Mouse (Mus musculus) intestine, embryonic 16.5 days (tissue): Measurements from ENCODE around the gene Dsn1. TPM values are rescaled to one million over a fixed set of nuclear protein-coding genes. Genes with fewer than 3 reads are reported as not detected.

Experiments used
- ATAC-seq: fragments of 200-750 bp; cut with Nextera tagmentation; 2 replicates; pipeline ENCODE4 v1.8.0; 2017; ENCODE audit warnings: moderate TSS enrichment, moderate library complexity
- H3K27ac ChIP-seq: fragments of 300-500 bp; sonication (generic); 2 replicates; pipeline ENCODE4 v1.5.1; 2014; ENCODE audit warnings: mild to moderate bottlenecking, low read length
- H3K27me3 ChIP-seq: fragments of 300-500 bp; sonication (generic); replicated peaks from 2 replicates; pipeline ENCODE4 v1.6.1; 2014; ENCODE audit warnings: low read length, control low read depth, mixed read lengths; ENCODE audit not compliant: control insufficient read depth, insufficient read depth
- H3K36me3 ChIP-seq: fragments of 300-500 bp; sonication (generic); 2 replicates; pipeline ENCODE4 v1.6.1; 2014; ENCODE audit warnings: low read length, control low read depth; ENCODE audit not compliant: control insufficient read depth, insufficient read depth
- H3K4me1 ChIP-seq: fragments of 300-500 bp; sonication (generic); 2 replicates; pipeline ENCODE4 v1.6.1; 2014; ENCODE audit warnings: low read length, control low read depth, mixed read lengths; ENCODE audit not compliant: control insufficient read depth, insufficient read depth
- H3K4me2 ChIP-seq: fragments of 300-500 bp; sonication (generic); 2 replicates; pipeline ENCODE4 v1.6.1; 2014; ENCODE audit warnings: low read depth, low read length, control low read depth
- H3K4me3 ChIP-seq: fragments of 300-500 bp; sonication (generic); 2 replicates; pipeline ENCODE4 v1.5.1; 2014; ENCODE audit warnings: mild to moderate bottlenecking, low read length
- H3K9ac ChIP-seq: fragments of 300-500 bp; sonication (generic); 2 replicates; pipeline ENCODE4 v1.6.1; 2014; ENCODE audit warnings: low read depth, low read length
- H3K9me3 ChIP-seq: fragments of 300-500 bp; sonication (generic); 2 replicates; pipeline ENCODE4 v1.6.1; 2016; ENCODE audit warnings: low read length, control low read depth; ENCODE audit not compliant: control insufficient read depth
- WGBS: fragments of 180-500 bp; shearing (Covaris S2); extraction: QIAGEN DNeasy Blood & Tissue Kit; methylation state at CpG from one replicate; pipeline ENCODE4 v1.1.7; 2014; 5-methylcytosine and 5-hydroxymethylcytosine counted together
- polyA plus RNA-seq: library from polyadenylated mRNA; unstranded; fragments of >200 nt; fragmentation: Nextera tagmentation; extraction: Ambion mirVana; gene quantifications from 2 replicates; pipeline ENCODE4 v1.2.1, GENCODE M21; 2015

Gene Dsn1
- 23.4 and 25.3 TPM in 2 replicates for polyA plus RNA-seq

GRCm38 (mm10) chr2:157006511-157007233 is at the start of gene Dsn1:
Gene Dsn1 (minus strand): TSS chr2:157007154.
- Histone ChIP-seq H3K27me3 (no peaks in the 10 kb centered on the region), H3K27ac (peak within 1 kb of the TSS; percentile 86), H3K36me3 (no peaks in the 10 kb centered on the region), H3K4me2 (peak within 1 kb of the TSS; percentile 88), H3K9me3 (no peaks in the 10 kb centered on the region), H3K9ac (peak within 1 kb of the TSS; percentile 84), H3K4me3 (peak within 1 kb of the TSS; percentile 78), H3K4me1 (peaks cover 25% of the 10 kb centered on the region)
- under 1% methylated on average over 56 of the region's 56 CpGs for WGBS
- ATAC-seq = peak; percentile 89

DNA sequence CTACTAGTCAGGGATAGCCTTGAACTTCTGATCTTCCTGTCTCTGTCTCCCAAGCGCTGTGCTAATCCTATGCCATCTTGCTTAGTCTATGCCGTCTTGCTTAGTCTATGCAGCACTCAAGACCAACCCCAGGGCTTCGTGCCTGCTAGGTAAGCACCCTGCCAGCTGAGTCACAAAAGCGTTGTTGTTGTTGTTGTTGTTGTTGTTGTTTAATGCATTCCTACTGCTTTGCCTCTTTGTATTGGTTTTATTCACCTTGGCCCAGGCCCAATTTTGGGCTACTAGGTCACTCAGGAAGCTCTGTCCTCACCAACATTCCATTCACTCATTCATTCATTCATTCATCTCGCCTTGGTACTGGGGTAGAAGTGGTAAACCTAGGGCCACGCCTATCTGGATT is 48.8 kb upstream of the Dsn1 start:
- Histone ChIP-seq H3K4me2 (no peak overlapping the region), H3K4me3 (no peak overlapping the region), H3K27me3 (no peaks in the 10 kb centered on the region), H3K27ac (no peak overlapping the region), H3K36me3 (peaks cover 8% of the 10 kb centered on the region; the same call in 1 of the 2 replicates), H3K9ac (no peak overlapping the region), H3K9me3 (no peaks in the 10 kb centered on the region), H3K4me1 (peaks cover 13% of the 10 kb centered on the region)
- ATAC-seq = no peak
- 93% methylated on average over 6 of the region's 6 CpGs for WGBS

DNA sequence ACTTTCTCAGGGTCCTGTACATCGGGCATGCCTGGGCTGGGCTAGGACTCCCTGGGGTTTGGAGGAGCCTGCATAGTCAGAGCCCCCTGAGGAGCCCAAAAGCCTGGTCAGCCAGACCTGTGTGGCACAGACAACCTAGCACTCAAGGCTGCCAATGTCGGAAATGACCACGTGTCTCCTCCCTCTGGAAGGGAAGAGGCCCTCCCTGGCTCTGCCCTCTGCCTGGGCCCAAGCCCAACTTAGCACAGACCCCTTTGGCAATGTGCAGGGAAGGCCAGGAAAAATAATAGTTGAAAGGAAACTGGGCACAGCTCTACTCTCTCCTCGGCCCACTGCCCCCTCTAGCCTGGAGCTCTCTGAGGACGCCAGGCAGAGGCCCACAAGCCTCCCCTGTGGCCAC is 47.9 kb upstream of the Dsn1 start:
- no peak for ATAC-seq
- Histone ChIP-seq H3K4me1 (peaks cover 13% of the 10 kb centered on the region), H3K36me3 (peaks cover 8% of the 10 kb centered on the region; the same call in 1 of the 2 replicates), H3K27me3 (no peaks in the 10 kb centered on the region), H3K27ac (no peak overlapping the region), H3K4me3 (no peak overlapping the region), H3K9me3 (no peaks in the 10 kb centered on the region), H3K9ac (no peak overlapping the region), H3K4me2 (no peak overlapping the region)
- 71% methylated on average over 5 of the region's 5 CpGs for WGBS

GRCm38 (mm10) chr2:157054297-157054696 is 47.3 kb upstream of the Dsn1 start:
- Histone ChIP-seq H3K4me3 (no peak overlapping the region), H3K27me3 (no peaks in the 10 kb centered on the region), H3K36me3 (peaks cover 8% of the 10 kb centered on the region; the same call in 1 of the 2 replicates), H3K4me2 (no peak overlapping the region), H3K27ac (no peak overlapping the region), H3K4me1 (peaks cover 12% of the 10 kb centered on the region), H3K9ac (no peak overlapping the region), H3K9me3 (no peaks in the 10 kb centered on the region)
- 88% methylated on average over 8 of the region's 8 CpGs for WGBS
- ATAC-seq = no peak

DNA sequence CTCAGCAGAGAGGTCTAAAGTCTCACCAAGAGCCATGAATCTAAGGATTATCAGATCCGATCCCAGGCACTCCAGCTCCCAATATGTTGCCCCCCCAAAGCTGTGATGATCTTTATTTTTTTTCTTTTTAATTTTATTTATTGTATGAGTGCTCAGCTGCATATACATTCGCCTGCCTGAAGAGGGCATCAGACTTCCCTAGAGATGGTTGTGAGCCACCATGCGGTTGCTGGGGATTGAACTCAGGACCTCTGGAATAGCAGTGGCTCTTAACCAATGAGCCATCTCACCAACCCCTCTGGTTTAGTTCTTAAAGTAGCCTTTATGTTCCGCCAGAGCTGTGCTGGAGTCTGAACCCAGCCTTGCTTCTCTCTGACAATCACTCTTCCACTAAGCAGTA is 46.8 kb upstream of the Dsn1 start:
- H3K9ac ChIP-seq = no peak overlapping the region
- H3K9me3 ChIP-seq = no peaks in the 10 kb centered on the region
- H3K4me2 ChIP-seq = no peak overlapping the region
- H3K4me1 ChIP-seq = peaks cover 7% of the 10 kb centered on the region
- peaks cover 8% of the 10 kb centered on the region; the same call in 1 of the 2 replicates for H3K36me3 ChIP-seq
- no peak overlapping the region for H3K4me3 ChIP-seq
- no peak for ATAC-seq
- 78% methylated on average over 4 of the region's 4 CpGs for WGBS
- no peaks in the 10 kb centered on the region for H3K27me3 ChIP-seq
- H3K27ac ChIP-seq = no peak overlapping the region

GRCm38 (mm10) chr2:157053124-157053523 is 46.2 kb upstream of the Dsn1 start:
- H3K36me3 ChIP-seq = peaks cover 8% of the 10 kb centered on the region; the same call in 1 of the 2 replicates
- H3K9ac ChIP-seq = no peak overlapping the region
- no peak overlapping the region for H3K4me2 ChIP-seq
- 97% methylated on average over 5 of the region's 5 CpGs for WGBS
- H3K27me3 ChIP-seq = no peaks in the 10 kb centered on the region
- no peak for ATAC-seq
- no peak overlapping the region for H3K27ac ChIP-seq
- no peak overlapping the region for H3K4me3 ChIP-seq
- H3K4me1 ChIP-seq = peaks cover under 1% of the 10 kb centered on the region; the same call in 1 of the 2 replicates
- no peaks in the 10 kb centered on the region for H3K9me3 ChIP-seq

GRCm38 (mm10) chr2:157052448-157052847 is 45.5 kb upstream of the Dsn1 start:
- Histone ChIP-seq H3K27ac (no peak overlapping the region), H3K9me3 (no peaks in the 10 kb centered on the region), H3K4me3 (no peak overlapping the region), H3K9ac (no peak overlapping the region), H3K36me3 (peaks cover 8% of the 10 kb centered on the region; the same call in 1 of the 2 replicates), H3K27me3 (no peaks in the 10 kb centered on the region), H3K4me1 (no peaks in the 10 kb centered on the region), H3K4me2 (no peak overlapping the region)
- WGBS = 76% methylated on average over 8 of the region's 8 CpGs
- no peak for ATAC-seq

DNA sequence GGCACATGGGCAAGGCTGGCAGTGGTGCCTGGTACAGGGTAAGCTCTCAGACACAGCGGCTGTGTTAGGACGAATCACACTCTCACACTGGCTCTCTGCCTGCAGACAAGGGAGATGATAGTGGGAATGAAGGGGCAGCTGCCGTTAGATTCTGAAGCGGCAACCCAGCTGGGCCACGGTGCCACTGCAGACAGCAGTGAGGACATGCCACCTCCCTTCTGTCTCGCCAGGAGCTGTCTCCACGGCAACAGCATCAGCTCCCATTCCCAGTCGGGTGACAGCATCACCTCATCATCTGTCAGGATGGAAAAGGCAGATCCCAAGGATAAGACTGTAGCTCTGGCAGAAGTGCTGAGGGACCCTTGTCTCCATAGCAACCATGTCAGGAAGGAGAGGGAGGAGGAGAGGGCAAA is 42.9 kb upstream of the Dsn1 start:
- Histone ChIP-seq H3K27ac (0 out of 2 replicates have a peak overlapping the region, but pooled peaks have one; percentile 8), H3K27me3 (no peaks in the 10 kb centered on the region), H3K4me3 (no peak overlapping the region), H3K4me1 (no peaks in the 10 kb centered on the region), H3K4me2 (no peak overlapping the region), H3K36me3 (peaks cover 20% of the 10 kb centered on the region), H3K9me3 (no peaks in the 10 kb centered on the region), H3K9ac (no peak overlapping the region)
- no peak for ATAC-seq
- WGBS = 68% methylated on average over 8 of the region's 8 CpGs

- WGBS = 83% methylated on average over 13 of the region's 13 CpGs
Observed at GRCm38 (mm10) chr2:157048395-157049181, 41.6 kb upstream of the Dsn1 start.

More at GRCm38 (mm10) chr2:157048395-157049181, 41.6 kb upstream of the Dsn1 start:
- H3K9me3 ChIP-seq = no peaks in the 10 kb centered on the region
- H3K4me3 ChIP-seq = no peak overlapping the region
- peaks cover 25% of the 10 kb centered on the region for H3K36me3 ChIP-seq
- H3K27me3 ChIP-seq = no peaks in the 10 kb centered on the region
- ATAC-seq = no peak
- H3K4me1 ChIP-seq = no peaks in the 10 kb centered on the region
- H3K4me2 ChIP-seq = no peak overlapping the region
- no peak overlapping the region for H3K9ac ChIP-seq
- H3K27ac ChIP-seq = no peak overlapping the region
